Mouse (Mus musculus): ENCODE data around the gene Nob1.

GRCm38 (mm10) chr8:107462423-107462822, 37.6 kb upstream of the Nob1 start:
- TF ChIP-seq POLR2A (IDR thresholded peaks at IDR 0.05; ENCODE audit: control insufficient read depth, extremely low read depth, insufficient read depth, low read length, poor library complexity) (no peak), CTCF (IDR thresholded peaks at IDR 0.05; ENCODE audit: borderline replicate concordance, control insufficient read depth, extremely low read depth, insufficient read depth, low read length, poor library complexity) (no peak)

Data from thymus, adult 2 months (tissue).